ENCODE assay signal across 18 mouse cellular contexts in genomic region chr1:163390044-163390443, GRCm38 (mm10).
"Had no signal": no experiment of that assay in that cellular context is flagged by ENCODE, and none has a peak within 500 bp of the region (broad histone marks: within the 10 kb centered on the region; RNA-seq: fewer than 3 reads in every experiment).

No protein-coding gene starts in this region.

- H3K27ac ChIP-seq: midbrain, embryonic 10.5 days; midbrain, embryonic 12.5 days; neural tube, embryonic 13.5 days; neural tube, embryonic 15.5 days; stomach, embryonic 15.5 days; stomach, postnatal 0 days had no signal

- DNase-seq: lung, adult 18-20 months; lung, embryonic 14.5 days; lung, postnatal 10 days; lung, postnatal 4 days; midbrain, embryonic 14.5 days; retina, postnatal 1 day; right cerebral cortex, adult 18-20 months; thymus, adult 2 months; thymus, postnatal 25 days; thymus, postnatal 4 days had no signal

- ATAC-seq: midbrain, embryonic 16.5 days had no signal

- H3K27me3 ChIP-seq: midbrain, embryonic 12.5 days; neural tube, embryonic 13.5 days; neural tube, embryonic 15.5 days; stomach, embryonic 15.5 days had no signal

- H3K4me2 ChIP-seq: lung, embryonic 14.5 days; midbrain, embryonic 12.5 days; neural tube, embryonic 13.5 days; neural tube, embryonic 15.5 days; stomach, embryonic 15.5 days had no signal

- H3K4me1 ChIP-seq: midbrain, embryonic 10.5 days; midbrain, embryonic 12.5 days; neural tube, embryonic 13.5 days; neural tube, embryonic 15.5 days; stomach, embryonic 15.5 days had no signal

- H3K9ac ChIP-seq: lung, embryonic 14.5 days; midbrain, embryonic 12.5 days; neural tube, embryonic 13.5 days; neural tube, embryonic 15.5 days; stomach, embryonic 15.5 days had no signal

- H3K4me3 ChIP-seq: midbrain, embryonic 10.5 days; midbrain, embryonic 12.5 days; myocyte; neural tube, embryonic 13.5 days; neural tube, embryonic 15.5 days; stomach, embryonic 15.5 days had no signal

- H3K9me3 ChIP-seq: midbrain, embryonic 10.5 days; midbrain, embryonic 12.5 days; neural tube, embryonic 13.5 days; neural tube, embryonic 15.5 days; stomach, embryonic 15.5 days had no signal
